Mouse (Mus musculus): ENCODE data around the gene Mast3. TPM values are rescaled to one million over a fixed set of nuclear protein-coding genes. Genes with fewer than 3 reads are reported as not detected.

Gene Mast3
- 23.3 and 28.2 TPM in 2 replicates for polyA plus RNA-seq (2012; rRNA removed)

GRCm38 (mm10) chr8:70804481-70805206 lies at the start of gene Mast3:
TSS of gene Mast3 (minus strand) at chr8:70805054.

DNA sequence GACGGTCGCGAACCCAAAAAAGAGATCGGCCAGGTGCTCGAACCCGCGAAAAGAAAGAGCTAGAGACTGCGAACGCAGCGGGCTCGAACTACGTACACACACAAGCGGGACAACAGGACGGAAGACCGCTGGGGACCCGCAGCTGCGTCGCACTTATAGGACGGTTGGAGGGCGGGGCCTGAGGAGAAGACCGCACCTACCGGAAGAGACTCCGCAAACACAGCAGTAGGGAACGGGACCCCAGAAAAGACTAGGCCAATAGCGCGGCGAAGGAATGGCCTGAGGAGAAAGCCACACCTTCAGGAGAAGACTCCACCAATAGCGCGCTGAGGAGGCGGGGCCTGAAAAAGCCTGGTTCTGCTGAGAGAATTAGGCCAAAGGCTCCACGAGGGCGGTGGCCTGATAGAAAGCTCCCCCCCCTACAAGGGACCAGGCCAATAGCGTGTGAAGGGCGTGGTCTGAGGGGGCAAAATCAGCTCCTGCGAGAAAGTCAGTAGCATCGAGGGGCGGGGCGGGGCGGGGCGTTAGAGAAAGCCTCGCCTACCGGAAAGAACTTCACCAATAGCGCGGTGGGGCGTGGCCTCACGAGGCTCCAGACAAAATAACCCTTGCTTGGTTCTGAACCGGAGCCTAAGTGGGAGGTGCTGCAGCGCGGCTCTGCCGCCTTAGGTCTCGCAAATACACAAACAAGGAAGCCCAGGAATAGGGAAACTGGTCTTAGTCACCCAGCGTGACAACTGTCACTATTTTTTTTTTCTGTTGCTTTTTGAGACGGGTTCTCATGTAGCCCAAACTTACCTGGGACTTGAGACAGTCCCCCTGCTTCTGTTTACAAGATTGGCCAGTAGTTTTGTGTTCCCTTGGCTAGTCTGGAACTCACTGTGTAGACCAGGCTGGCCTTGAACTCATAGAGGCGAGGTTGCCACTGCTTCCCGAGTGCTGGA lies 34.8 kb upstream of the Mast3 start, which contains the start of gene Arrdc2:
Gene Arrdc2, minus strand, starts transcription at position 313 of the 944 bp plus-strand sequence.

GRCm38 (mm10) chr8:70808239-70808638 lies 3.4 kb upstream of the Mast3 start, which contains the start of gene Il12rb1:
TSS of gene Il12rb1 (plus strand) at chr8:70808449.

GRCm38 (mm10) chr8:70776496-70777444 lies 28.1 kb downstream of the Mast3 start, which contains the start of gene Pik3r2:
TSS of gene Pik3r2 (minus strand) at chr8:70776713.

DNA sequence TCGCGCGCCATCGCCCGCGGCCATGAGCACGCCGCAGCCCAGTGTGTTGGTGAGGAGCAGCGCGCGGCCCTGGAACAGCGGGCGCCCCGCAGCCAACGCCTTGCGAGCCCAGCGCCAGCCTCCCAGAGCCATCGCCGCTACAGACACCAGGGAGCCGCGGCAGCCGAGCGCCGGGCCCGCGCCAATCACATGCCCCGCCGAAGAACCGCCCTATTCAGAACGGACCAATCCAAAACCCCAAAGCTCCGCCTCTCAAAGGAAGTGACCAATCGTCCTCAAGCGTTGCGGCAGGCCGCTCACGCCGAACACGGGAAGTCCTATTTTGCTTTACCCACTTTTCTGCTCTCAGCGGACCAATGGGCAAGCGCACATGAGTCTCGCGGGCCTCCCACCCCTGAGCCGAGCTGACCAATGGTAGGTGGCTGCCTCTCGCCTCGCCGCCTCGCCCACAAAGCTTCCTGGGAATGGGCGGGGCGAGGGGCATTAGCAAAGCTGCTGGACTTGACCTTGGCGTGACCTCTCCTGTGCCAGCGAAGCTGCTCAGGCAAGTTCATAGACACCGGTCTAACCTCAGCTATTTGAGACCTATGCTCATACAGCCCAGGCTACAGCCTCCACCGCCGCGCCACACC lies 44.0 kb downstream of the Mast3 start, which contains the start of gene Mpv17l2:
Gene Mpv17l2, minus strand, starts transcription at position 172 of the 632 bp plus-strand sequence.

GRCm38 (mm10) chr8:70754043-70754870 lies 50.6 kb downstream of the Mast3 start, which contains the start of gene Rab3a:
TSS of gene Rab3a (plus strand) at chr8:70754679.

Other genes with a start within 250 kb of the Mast3 start
- gene Isyna1, start 210.7 kb downstream of the Mast3 start, polyA plus RNA-seq (2012; rRNA removed): 26.1 and 31.4 TPM in 2 replicates
- 24.5 and 28.9 TPM in 2 replicates for gene Ssbp4, start 196.2 kb downstream of the Mast3 start, polyA plus RNA-seq (2012; rRNA removed)
- gene Lrrc25, start 188.9 kb downstream of the Mast3 start, polyA plus RNA-seq (2012; rRNA removed): 8.3 and 9.3 TPM in 2 replicates
- gene Gdf15, start 172.6 kb downstream of the Mast3 start, polyA plus RNA-seq (2012; rRNA removed): 3.7 and 6.3 TPM in 2 replicates
- 19.5 and 19.7 TPM in 2 replicates for gene Pgpep1, start 144.7 kb downstream of the Mast3 start, polyA plus RNA-seq (2012; rRNA removed)
- 71.8 and 85.1 TPM in 2 replicates for gene Lsm4, start 131.8 kb downstream of the Mast3 start, polyA plus RNA-seq (2012; rRNA removed)
- gene Jund, start 106.1 kb downstream of the Mast3 start, polyA plus RNA-seq (2012; rRNA removed): 48.4 and 51.5 TPM in 2 replicates
- not detected in 2 replicates for gene Iqcn, start 101.6 kb downstream of the Mast3 start, polyA plus RNA-seq (2012; rRNA removed)
- gene Gm3336, start 86.5 kb downstream of the Mast3 start, polyA plus RNA-seq (2012; rRNA removed): 0.02 and 0.05 TPM in 2 replicates
- gene Pde4c, start 81.3 kb downstream of the Mast3 start, polyA plus RNA-seq (2012; rRNA removed): 6.5 and 7.5 TPM in 2 replicates
- 3.5 and 4.2 TPM in 2 replicates for gene Rab3a, start 50.4 kb downstream of the Mast3 start, polyA plus RNA-seq (2012; rRNA removed)
- 21.9 and 22.3 TPM in 2 replicates for gene Mpv17l2, start 44.1 kb downstream of the Mast3 start, polyA plus RNA-seq (2012; rRNA removed)
- gene Pik3r2, start 28.3 kb downstream of the Mast3 start, polyA plus RNA-seq (2012; rRNA removed): 10.5 and 12.6 TPM in 2 replicates
- 0.15 and 0.20 TPM in 2 replicates for gene Il12rb1, start 3.4 kb upstream of the Mast3 start, polyA plus RNA-seq (2012; rRNA removed)
- gene Arrdc2, start 34.7 kb upstream of the Mast3 start, polyA plus RNA-seq (2012; rRNA removed): 22.0 and 23.3 TPM in 2 replicates
- gene Kcnn1, start 58.2 kb upstream of the Mast3 start, polyA plus RNA-seq (2012; rRNA removed): 0.53 and 0.66 TPM in 2 replicates
- gene Ccdc124, start 68.9 kb upstream of the Mast3 start, polyA plus RNA-seq (2012; rRNA removed): 20.6 and 21.4 TPM in 2 replicates
- gene Slc5a5, start 87.7 kb upstream of the Mast3 start, polyA plus RNA-seq (2012; rRNA removed): 0.10 and 0.19 TPM in 2 replicates
- 2,497 and 2,930 TPM in 2 replicates for gene Rpl18a, start 92.4 kb upstream of the Mast3 start, polyA plus RNA-seq (2012; rRNA removed)
- 8.3 and 9.9 TPM in 2 replicates for gene Map1s, start 100.9 kb upstream of the Mast3 start, polyA plus RNA-seq (2012; rRNA removed)